Mouse (Mus musculus): ENCODE measurements around the gene Itsn2. TPM values are rescaled to one million over a fixed set of nuclear protein-coding genes. Genes with fewer than 3 reads are reported as not detected.
A peak's percentile ranks its signal among the peaks of the same experiment; 100 is the strongest.

Itsn2 gene
- total and polyA plus RNA-seq, 3 experiments, result 17.6 to 168 (median 137) TPM

- peak overlapping the region; percentile 96 for H3K4me3 ChIP-seq (ENCODE audit: low read depth, low read length)
- H3K9me3 ChIP-seq (replicated peaks), result no peaks in the 10 kb centered on the region
- no peaks in the 10 kb centered on the region for H3K27me3 ChIP-seq (ENCODE audit: insufficient read depth, low read length)
- peaks cover 44% of the 10 kb centered on the region for H3K4me1 ChIP-seq (ENCODE audit: insufficient read depth, low read depth, low read length)
- TF ChIP-seq TAL1 (conservative IDR thresholded peaks at IDR 0.05; ENCODE audit: low read depth, low read length) (no peak), GATA2 (IDR thresholded peaks at IDR 0.05; ENCODE audit: borderline replicate concordance, low read depth, low read length) (no peak), GATA1 (IDR thresholded peaks at IDR 0.05; ENCODE audit: borderline replicate concordance, low read length) (no peak), CTCF (IDR thresholded peaks at IDR 0.05; ENCODE audit: low read depth, low read length) (no peak), POLR2AphosphoS5 (IDR thresholded peaks at IDR 0.05; ENCODE audit: insufficient replicate concordance, low read depth, low read length) (no peak)
- no peak for DNase-seq (ENCODE audit: low spot score)
- H3K36me3 ChIP-seq (replicated peaks), result peaks cover 13% of the 10 kb centered on the region
- ATAC-seq (ENCODE audit: extremely low read depth, insufficient number of reproducible peaks, low FRiP score, poor library complexity, severe bottlenecking), result no peak
Observed at GRCm38 (mm10) chr12:4593930-4594391, 1.5 kb downstream of the Itsn2 start.

GRCm38 (mm10) chr12:4595055-4595454, 2.6 kb downstream of the Itsn2 start:
- H3K4me3 ChIP-seq (ENCODE audit: low read depth, low read length), result peak overlapping the region; percentile 2; the same call in 1 of the 2 replicates

GRCm38 (mm10) chr12:4598666-4599428, 6.4 kb downstream of the Itsn2 start:
- no peaks in the 10 kb centered on the region for H3K27me3 ChIP-seq (ENCODE audit: insufficient read depth, low read length)
- TF ChIP-seq POLR2AphosphoS5 (IDR thresholded peaks at IDR 0.05; ENCODE audit: insufficient replicate concordance, low read depth, low read length), result no peak
- TF ChIP-seq GATA2 (IDR thresholded peaks at IDR 0.05; ENCODE audit: borderline replicate concordance, low read depth, low read length), result no peak
- no peak overlapping the region for H3K4me3 ChIP-seq (ENCODE audit: low read depth, low read length)
- no peaks in the 10 kb centered on the region for H3K9me3 ChIP-seq (replicated peaks)
- ATAC-seq (ENCODE audit: extremely low read depth, insufficient number of reproducible peaks, low FRiP score, poor library complexity, severe bottlenecking) (no peak), DNase-seq (ENCODE audit: low spot score) (no peak)
- H3K36me3 ChIP-seq (replicated peaks), result peaks cover 36% of the 10 kb centered on the region
- H3K4me1 ChIP-seq (ENCODE audit: insufficient read depth, low read depth, low read length), result peaks cover 34% of the 10 kb centered on the region

More at GRCm38 (mm10) chr12:4595055-4595454, 2.6 kb downstream of the Itsn2 start:
- ATAC-seq (ENCODE audit: extremely low read depth, insufficient number of reproducible peaks, low FRiP score, poor library complexity, severe bottlenecking) (peak; percentile 70), DNase-seq (ENCODE audit: low spot score) (peak; percentile 42)
- TF ChIP-seq POLR2AphosphoS5 (IDR thresholded peaks at IDR 0.05; ENCODE audit: insufficient replicate concordance, low read depth, low read length) (no peak), CTCF (IDR thresholded peaks at IDR 0.05; ENCODE audit: low read depth, low read length) (no peak), GATA2 (IDR thresholded peaks at IDR 0.05; ENCODE audit: borderline replicate concordance, low read depth, low read length) (no peak), TAL1 (conservative IDR thresholded peaks at IDR 0.05; ENCODE audit: low read depth, low read length) (no peak), GATA1 (IDR thresholded peaks at IDR 0.05; ENCODE audit: borderline replicate concordance, low read length) (no peak)
- H3K4me1 ChIP-seq (ENCODE audit: insufficient read depth, low read depth, low read length), result peaks cover 46% of the 10 kb centered on the region
- H3K9me3 ChIP-seq (replicated peaks), result no peaks in the 10 kb centered on the region
- H3K27me3 ChIP-seq (ENCODE audit: insufficient read depth, low read length), result no peaks in the 10 kb centered on the region
- peaks cover 23% of the 10 kb centered on the region for H3K36me3 ChIP-seq (replicated peaks)

- DNase-seq (ENCODE audit: low spot score) (no peak), ATAC-seq (ENCODE audit: extremely low read depth, insufficient number of reproducible peaks, low FRiP score, poor library complexity, severe bottlenecking) (no peak)
Observed at GRCm38 (mm10) chr12:4599713-4600112, 7.3 kb downstream of the Itsn2 start.

GRCm38 (mm10) chr12:4606625-4607024, 14.2 kb downstream of the Itsn2 start:
- H3K36me3 ChIP-seq (replicated peaks), result peaks cover 32% of the 10 kb centered on the region
- no peak overlapping the region for H3K4me3 ChIP-seq (ENCODE audit: low read depth, low read length)
- DNase-seq (ENCODE audit: low spot score) (no peak), ATAC-seq (ENCODE audit: extremely low read depth, insufficient number of reproducible peaks, low FRiP score, poor library complexity, severe bottlenecking) (no peak)
- 0 out of 2 replicates have a peak, but pooled peaks cover 2% of the 10 kb centered on the region for H3K4me1 ChIP-seq (ENCODE audit: insufficient read depth, low read depth, low read length)
- no peak for TF ChIP-seq POLR2AphosphoS5 (IDR thresholded peaks at IDR 0.05; ENCODE audit: insufficient replicate concordance, low read depth, low read length)
- no peak for TF ChIP-seq GATA1 (IDR thresholded peaks at IDR 0.05; ENCODE audit: borderline replicate concordance, low read length)
- no peak for TF ChIP-seq GATA2 (IDR thresholded peaks at IDR 0.05; ENCODE audit: borderline replicate concordance, low read depth, low read length)
- TF ChIP-seq CTCF (IDR thresholded peaks at IDR 0.05; ENCODE audit: low read depth, low read length), result no peak
- no peak for TF ChIP-seq TAL1 (conservative IDR thresholded peaks at IDR 0.05; ENCODE audit: low read depth, low read length)
- H3K9me3 ChIP-seq (replicated peaks), result no peaks in the 10 kb centered on the region
- no peaks in the 10 kb centered on the region for H3K27me3 ChIP-seq (ENCODE audit: insufficient read depth, low read length)

More at GRCm38 (mm10) chr12:4599713-4600112, 7.3 kb downstream of the Itsn2 start:
- H3K4me3 ChIP-seq (ENCODE audit: low read depth, low read length), result no peak overlapping the region
- no peaks in the 10 kb centered on the region for H3K27me3 ChIP-seq (ENCODE audit: insufficient read depth, low read length)
- peaks cover 28% of the 10 kb centered on the region for H3K4me1 ChIP-seq (ENCODE audit: insufficient read depth, low read depth, low read length)
- no peak for TF ChIP-seq CTCF (IDR thresholded peaks at IDR 0.05; ENCODE audit: low read depth, low read length)
- TF ChIP-seq GATA1 (IDR thresholded peaks at IDR 0.05; ENCODE audit: borderline replicate concordance, low read length), result no peak
- no peak for TF ChIP-seq GATA2 (IDR thresholded peaks at IDR 0.05; ENCODE audit: borderline replicate concordance, low read depth, low read length)
- no peak for TF ChIP-seq POLR2AphosphoS5 (IDR thresholded peaks at IDR 0.05; ENCODE audit: insufficient replicate concordance, low read depth, low read length)
- TF ChIP-seq TAL1 (conservative IDR thresholded peaks at IDR 0.05; ENCODE audit: low read depth, low read length), result no peak
- H3K36me3 ChIP-seq (replicated peaks), result peaks cover 36% of the 10 kb centered on the region
- H3K9me3 ChIP-seq (replicated peaks), result no peaks in the 10 kb centered on the region

GRCm38 (mm10) chr12:4614722-4615121, 22.3 kb downstream of the Itsn2 start:
- Histone ChIP-seq H3K9me3 (replicated peaks) (no peaks in the 10 kb centered on the region), H3K4me1 (ENCODE audit: insufficient read depth, low read depth, low read length) (peaks cover 6% of the 10 kb centered on the region; the same call in 1 of the 2 replicates), H3K36me3 (replicated peaks) (peaks cover 13% of the 10 kb centered on the region), H3K27me3 (ENCODE audit: insufficient read depth, low read length) (no peaks in the 10 kb centered on the region), H3K4me3 (ENCODE audit: low read depth, low read length) (no peak overlapping the region)
- peak; percentile 15; the same call in 1 of the 2 replicates for ATAC-seq (ENCODE audit: extremely low read depth, insufficient number of reproducible peaks, low FRiP score, poor library complexity, severe bottlenecking)
- no peak for DNase-seq (ENCODE audit: low spot score)
- TF ChIP-seq POLR2AphosphoS5 (IDR thresholded peaks at IDR 0.05; ENCODE audit: insufficient replicate concordance, low read depth, low read length) (no peak), GATA1 (IDR thresholded peaks at IDR 0.05; ENCODE audit: borderline replicate concordance, low read length) (no peak), CTCF (IDR thresholded peaks at IDR 0.05; ENCODE audit: low read depth, low read length) (no peak), GATA2 (IDR thresholded peaks at IDR 0.05; ENCODE audit: borderline replicate concordance, low read depth, low read length) (no peak)

Measured in G1E (cell line).